Comparison of ENCODE assay signal across 28 mouse cellular contexts in the genomic region with DNA sequence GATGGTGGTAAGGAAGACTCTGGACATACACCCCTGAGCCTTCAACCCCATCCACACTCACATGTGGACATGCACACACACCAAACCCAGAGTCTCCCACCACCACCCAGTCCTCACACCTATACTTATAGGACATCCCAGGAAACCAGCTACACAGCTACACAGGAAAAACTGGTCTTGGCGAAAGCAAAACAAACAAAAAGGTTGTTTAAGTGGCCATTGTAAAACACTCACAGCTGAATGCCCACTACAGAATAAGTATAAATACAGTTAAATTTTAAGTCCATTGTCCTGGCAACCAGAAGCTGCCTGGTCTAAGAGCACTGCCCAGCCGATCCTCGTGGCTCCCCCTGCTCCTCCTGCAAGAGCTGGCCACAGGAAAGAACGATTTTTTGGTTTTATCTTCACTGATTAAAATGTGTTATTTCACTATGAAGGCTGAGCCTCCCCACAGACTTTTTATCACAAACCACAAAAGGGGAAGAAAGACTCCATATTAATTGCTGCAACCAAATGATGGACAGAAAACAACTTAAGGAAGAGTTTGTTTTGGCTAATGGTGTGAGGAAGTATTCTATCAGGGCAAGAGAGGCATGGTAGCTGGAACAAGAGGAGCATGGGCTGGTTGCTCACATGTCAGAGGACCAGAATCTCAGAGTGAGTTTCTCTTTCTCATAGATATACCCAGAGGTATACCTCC.
A peak's percentile ranks its signal among the peaks of the same experiment; 100 is the strongest.
DNase-seq lines count a peak whose midpoint lies in the region; ATAC-seq and TF ChIP-seq lines count a peak whose summit lies in the region.
"Had no signal": no experiment of that assay in that cellular context is flagged by ENCODE, and none has a peak within 500 bp of the region (broad histone marks: within the 10 kb centered on the region; RNA-seq: fewer than 3 reads in every experiment).

No protein-coding gene starts in this region.

- TF ChIP-seq POLR2A in lung, adult 2 months (IDR thresholded peaks at IDR 0.05; ENCODE audit: borderline replicate concordance, extremely low read depth, low read depth, low read length), result no peak

- TF ChIP-seq CTCF in lung, embryonic 14.5 days (IDR thresholded peaks at IDR 0.05; ENCODE audit: low read depth), result no peak
- TF ChIP-seq CTCF in lung, adult 2 months (IDR thresholded peaks at IDR 0.05; ENCODE audit: insufficient read depth, low read length), result no peak

- H3K36me3 ChIP-seq in lung, embryonic 14.5 days (ENCODE audit: insufficient read depth), result no peaks in the 10 kb centered on the region
- H3K36me3 ChIP-seq in midbrain, embryonic 16.5 days (ENCODE audit: control insufficient read depth, insufficient read depth, low read length), result peaks cover 3% of the 10 kb centered on the region; the same call in 1 of the 2 replicates
- H3K36me3 ChIP-seq: embryonic facial prominence, embryonic 13.5 days; limb, embryonic 13.5 days; liver, embryonic 12.5 days; lung, embryonic 15.5 days; stomach, embryonic 15.5 days had no signal

- peak; percentile 49; the same call in 1 of the 2 replicates for ATAC-seq in lung, embryonic 14.5 days (ENCODE audit: insufficient read depth)
- ATAC-seq in granulocyte monocyte progenitor cell, adult 5-6 weeks (replicated peaks; ENCODE audit: poor library complexity, severe bottlenecking), result peak; percentile 76
- ATAC-seq in midbrain, embryonic 16.5 days, result no peak
- ATAC-seq: CD4-positive, CD25-positive, alpha-beta regulatory T cell, adult 4 months; inflammation-experienced regulatory T-cells, adult 6 months; liver, embryonic 12.5 days had no signal

- H3K27ac ChIP-seq in lung, embryonic 14.5 days (ENCODE audit: low read depth), result no peak overlapping the region
- 0 out of 2 replicates have a peak overlapping the region, but pooled peaks have one; percentile 23 for H3K27ac ChIP-seq in midbrain, embryonic 16.5 days (ENCODE audit: low read length)
- H3K27ac ChIP-seq: embryonic facial prominence, embryonic 13.5 days; forebrain, embryonic 12.5 days; hindbrain, embryonic 14.5 days; kidney, postnatal 0 days; limb, embryonic 13.5 days; liver, embryonic 12.5 days; lung, embryonic 15.5 days; neural tube, embryonic 15.5 days; stomach, embryonic 15.5 days had no signal

- H3K4me3 ChIP-seq in lung, embryonic 14.5 days (ENCODE audit: low read depth, low read length), result no peak overlapping the region
- no peak overlapping the region for H3K4me3 ChIP-seq in lung, adult 2 months (replicated peaks; ENCODE audit: extremely low read depth, low read depth, low read length)
- no peak overlapping the region for H3K4me3 ChIP-seq in midbrain, embryonic 16.5 days (ENCODE audit: low read depth, low read length)
- H3K4me3 ChIP-seq: embryonic facial prominence, embryonic 13.5 days; erythroblast, embryonic 14.5 days; forebrain, embryonic 12.5 days; limb, embryonic 13.5 days; liver, embryonic 12.5 days; lung, embryonic 15.5 days; neural tube, embryonic 15.5 days; stomach, embryonic 15.5 days had no signal

- 41% methylated on average over 4 of the region's 4 CpGs for WGBS in lung, embryonic 14.5 days
- 32% methylated on average over 4 of the region's 4 CpGs for WGBS in lung, adult 2 months
- WGBS in midbrain, embryonic 16.5 days, result 58% methylated on average over 4 of the region's 4 CpGs

- DNase-seq in lung, embryonic 14.5 days, result peak; percentile 49
- DNase-seq in lung, adult 2 months, result no peak
- DNase-seq in lung, postnatal 36 days, result peak; percentile 61
- DNase-seq in right cerebral cortex, postnatal 25 days, result no peak
- DNase-seq in thymus, postnatal 25 days, result no peak
- no peak for DNase-seq in adrenal gland, postnatal 36 days
- DNase-seq: cerebellum, adult 18-20 months; cerebellum, postnatal 14 days; gastrocnemius, postnatal 25 days; heart, postnatal 36 days; kidney, adult 2 months; layer of hippocampus, adult 9-11 months; right cerebral cortex, adult 18-20 months; thymus, adult 2 months had no signal

- no peaks in the 10 kb centered on the region for H3K9me3 ChIP-seq in lung, embryonic 14.5 days (ENCODE audit: low read depth, low read length)
- no peaks in the 10 kb centered on the region for H3K9me3 ChIP-seq in midbrain, embryonic 16.5 days (replicated peaks; ENCODE audit: control insufficient read depth, low read length, poor library complexity, severe bottlenecking)
- H3K9me3 ChIP-seq: embryonic facial prominence, embryonic 13.5 days; forebrain, embryonic 12.5 days; limb, embryonic 13.5 days; liver, embryonic 12.5 days; lung, embryonic 15.5 days; neural tube, embryonic 15.5 days; stomach, embryonic 15.5 days had no signal

- H3K4me1 ChIP-seq in lung, embryonic 14.5 days (ENCODE audit: insufficient read depth), result no peaks in the 10 kb centered on the region
- H3K4me1 ChIP-seq in lung, adult 2 months (ENCODE audit: control insufficient read depth, insufficient read depth, low read length), result no peaks in the 10 kb centered on the region; the same call in 1 of the 2 replicates
- peaks cover 20% of the 10 kb centered on the region for H3K4me1 ChIP-seq in midbrain, embryonic 16.5 days (ENCODE audit: control insufficient read depth, insufficient read depth, low read length)
- H3K4me1 ChIP-seq: embryonic facial prominence, embryonic 13.5 days; limb, embryonic 13.5 days; liver, embryonic 12.5 days; stomach, embryonic 15.5 days had no signal

- no peaks in the 10 kb centered on the region for H3K27me3 ChIP-seq in lung, embryonic 14.5 days (ENCODE audit: insufficient read depth, low read length)
- no peaks in the 10 kb centered on the region for H3K27me3 ChIP-seq in midbrain, embryonic 16.5 days (ENCODE audit: control insufficient read depth, insufficient read depth, low read depth, low read length)
- H3K27me3 ChIP-seq: embryonic facial prominence, embryonic 13.5 days; forebrain, embryonic 12.5 days; limb, embryonic 13.5 days; liver, embryonic 12.5 days; lung, embryonic 15.5 days; neural tube, embryonic 15.5 days; stomach, embryonic 15.5 days had no signal

- H3K4me2 ChIP-seq in lung, embryonic 14.5 days, result no peak overlapping the region
- no peak overlapping the region for H3K4me2 ChIP-seq in midbrain, embryonic 16.5 days (ENCODE audit: low read length)
- H3K4me2 ChIP-seq: embryonic facial prominence, embryonic 13.5 days; forebrain, embryonic 12.5 days; hindbrain, embryonic 14.5 days; limb, embryonic 13.5 days; liver, embryonic 12.5 days; lung, embryonic 15.5 days; neural tube, embryonic 15.5 days; stomach, embryonic 15.5 days had no signal

- no peak overlapping the region for H3K9ac ChIP-seq in lung, embryonic 14.5 days
- H3K9ac ChIP-seq in midbrain, embryonic 16.5 days (ENCODE audit: low read depth, low read length), result no peak overlapping the region
- H3K9ac ChIP-seq: embryonic facial prominence, embryonic 13.5 days; forebrain, embryonic 12.5 days; hindbrain, embryonic 14.5 days; limb, embryonic 13.5 days; liver, embryonic 12.5 days; lung, embryonic 15.5 days; neural tube, embryonic 15.5 days; stomach, embryonic 15.5 days had no signal

Comparison
In these comparisons a context has a peak if more than half of its experiments do, and no peak if none do; other contexts are left out.
1. DNase-seq: peak in lung, embryonic 14.5 days (single experiment) and lung, postnatal 36 days (single experiment); none in lung, adult 2 months (single experiment), right cerebral cortex, postnatal 25 days (single experiment), thymus, postnatal 25 days (single experiment) and adrenal gland, postnatal 36 days (0 of 2).